Mouse (Mus musculus) neural tube, embryonic 13.5 days (tissue): ENCODE measurements around the gene Nek8. TPM values are rescaled to one million over a fixed set of nuclear protein-coding genes. Genes with fewer than 3 reads are reported as not detected.
"Not testable (repeated sequence)": the region's sequence is repeated elsewhere in the genome, so short reads cannot be mapped to it uniquely, and the experiment has no call there.

Experiments
- ATAC-seq: fragments of 200-750 bp; cut with Nextera tagmentation; 2 replicates; pipeline ENCODE4 v1.8.0; 2017; ENCODE audit warnings: low read depth, mild to moderate bottlenecking, moderate TSS enrichment, moderate library complexity
- H3K27ac ChIP-seq: fragments of 300-500 bp; sonication (generic); replicated peaks from 2 replicates; pipeline ENCODE4 v1.5.1; 2015; ENCODE audit warnings: moderate library complexity, mild to moderate bottlenecking, inconsistent platforms
- H3K27me3 ChIP-seq: fragments of 300-500 bp; sonication (generic); 2 replicates; pipeline ENCODE4 v1.6.1; 2015; ENCODE audit warnings: mild to moderate bottlenecking, inconsistent platforms
- H3K36me3 ChIP-seq: fragments of 300-500 bp; sonication (generic); 2 replicates; pipeline ENCODE4 v1.6.1; 2015; ENCODE audit warnings: mild to moderate bottlenecking, inconsistent platforms
- H3K4me1 ChIP-seq: fragments of 300-500 bp; sonication (generic); replicated peaks from 2 replicates; pipeline ENCODE4 v1.6.1; 2015; ENCODE audit warnings: inconsistent platforms
- H3K4me2 ChIP-seq: fragments of 300-500 bp; sonication (generic); 2 replicates; pipeline ENCODE4 v1.6.1; 2015; ENCODE audit warnings: inconsistent platforms, mild to moderate bottlenecking, moderate library complexity
- H3K4me3 ChIP-seq: fragments of 300-500 bp; sonication (generic); 2 replicates; pipeline ENCODE4 v1.5.1; 2015; ENCODE audit warnings: mild to moderate bottlenecking, inconsistent platforms
- H3K9ac ChIP-seq: fragments of 300-500 bp; sonication (generic); 2 replicates; pipeline ENCODE4 v1.6.1; 2015; ENCODE audit warnings: moderate library complexity, mild to moderate bottlenecking, inconsistent platforms
- H3K9me3 ChIP-seq: fragments of 300-500 bp; sonication (generic); 2 replicates; pipeline ENCODE4 v1.6.1; 2016; ENCODE audit warnings: inconsistent platforms
- WGBS: fragments of 180-500 bp; shearing (Covaris S2); methylation state at CpG from one replicate; pipeline ENCODE4 v1.1.7; 2015; 5-methylcytosine and 5-hydroxymethylcytosine counted together
- polyA plus RNA-seq: library from polyadenylated mRNA; unstranded; fragments of >200 nt; fragmentation: Nextera tagmentation; extraction: Ambion mirVana; gene quantifications from 2 replicates; pipeline ENCODE4 v1.2.1, GENCODE M21; 2015

Gene Nek8
- polyA plus RNA-seq, 1 experiment from 2014 or later: 8.3 TPM

GRCm38 (mm10) chr11:78195101-78195863 is 18.8 kb upstream of the Nek8 start:
- no peak for ATAC-seq
- Histone ChIP-seq H3K27ac (no peak overlapping the region), H3K36me3 (peaks cover 34% of the 10 kb centered on the region), H3K4me2 (peak overlapping the region; percentile 50), H3K4me1 (peaks cover 11% of the 10 kb centered on the region), H3K4me3 (peak overlapping the region; percentile 36), H3K9me3 (no peaks in the 10 kb centered on the region), H3K9ac (peak overlapping the region; percentile 54; the same call in 1 of the 2 replicates), H3K27me3 (no peaks in the 10 kb centered on the region)
- WGBS: 63% methylated on average over 23 of the region's 23 CpGs

DNA sequence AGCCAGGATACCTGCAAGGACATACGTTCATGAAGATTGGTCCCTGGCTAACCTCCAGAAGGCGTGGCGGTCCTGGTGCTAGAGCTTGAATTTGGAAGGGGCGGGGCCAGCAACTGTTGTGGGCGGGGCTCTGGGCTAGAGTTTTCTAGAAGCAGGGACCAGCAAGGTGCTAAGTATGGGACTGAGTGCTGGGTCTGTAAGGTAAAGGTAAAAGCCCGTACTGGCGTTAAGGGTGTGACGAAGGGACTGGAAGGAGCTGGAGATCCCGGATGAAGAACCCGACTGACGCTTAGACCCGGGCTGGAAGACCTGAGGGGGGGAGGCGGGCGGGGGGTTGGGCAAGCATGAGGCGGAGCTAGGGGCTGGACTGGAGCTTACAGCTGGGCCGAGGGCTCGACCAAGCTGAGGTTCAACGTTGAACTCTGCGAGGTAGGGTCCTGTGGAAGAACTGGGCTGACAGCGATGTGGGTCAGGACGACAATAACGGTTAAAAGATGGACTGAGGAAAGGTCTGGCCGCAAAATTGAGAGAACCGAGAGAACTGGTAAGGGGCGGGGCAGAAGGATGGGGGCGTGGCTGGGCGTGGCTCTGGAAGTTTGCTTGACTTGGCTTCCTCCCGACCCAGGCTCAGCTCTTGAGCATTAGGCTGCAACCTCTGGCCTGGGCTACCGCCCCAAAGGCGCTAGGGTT is 18.1 kb upstream of the Nek8 start:
- peaks cover 19% of the 10 kb centered on the region for H3K4me1 ChIP-seq
- no peaks in the 10 kb centered on the region for H3K27me3 ChIP-seq
- H3K27ac ChIP-seq: no peak overlapping the region
- peak overlapping the region; percentile 50 for H3K4me2 ChIP-seq
- H3K4me3 ChIP-seq: peak overlapping the region; percentile 36
- 7% methylated on average over 30 of the region's 30 CpGs for WGBS
- peaks cover 36% of the 10 kb centered on the region for H3K36me3 ChIP-seq
- H3K9me3 ChIP-seq: no peaks in the 10 kb centered on the region
- 0 out of 2 replicates have a peak, but pooled peaks have one; percentile 7 for ATAC-seq
- peak overlapping the region; percentile 54 for H3K9ac ChIP-seq

- no peaks in the 10 kb centered on the region for H3K9me3 ChIP-seq
- no peak for ATAC-seq
- H3K36me3 ChIP-seq: peaks cover 36% of the 10 kb centered on the region
- no peak within 1 kb of the TSS for H3K27ac ChIP-seq
- peak within 1 kb of the TSS; percentile 50; the same call in 1 of the 2 replicates for H3K4me2 ChIP-seq
- peak within 1 kb of the TSS; percentile 36; the same call in 1 of the 2 replicates for H3K4me3 ChIP-seq
- H3K27me3 ChIP-seq: no peaks in the 10 kb centered on the region
- H3K9ac ChIP-seq: no peak within 1 kb of the TSS
- peaks cover 25% of the 10 kb centered on the region for H3K4me1 ChIP-seq
- 85% methylated on average over 1 of the region's 1 CpGs for WGBS
Measured at GRCm38 (mm10) chr11:78193113-78193512, 16.6 kb upstream of the Nek8 start, which contains the start of gene Proca1. Gene Proca1, plus strand, starts transcription at chr11:78193392.

DNA sequence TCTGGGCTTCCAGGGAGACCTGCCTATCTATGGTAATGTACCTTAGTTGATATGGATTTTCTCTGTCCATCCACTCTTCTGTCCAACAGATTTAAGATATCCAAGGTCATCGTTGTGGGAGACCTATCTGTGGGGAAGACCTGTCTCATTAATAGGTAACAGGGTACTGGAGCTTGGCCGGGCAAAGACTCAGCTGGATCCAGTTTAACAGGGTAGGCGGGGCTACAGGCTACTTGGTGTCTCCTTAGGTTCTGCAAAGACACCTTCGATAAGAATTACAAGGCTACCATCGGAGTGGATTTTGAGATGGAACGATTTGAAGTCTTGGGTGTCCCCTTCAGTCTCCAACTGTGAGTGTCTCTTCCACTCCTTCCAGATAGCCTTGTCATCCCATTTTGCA is 13.6 kb upstream of the Nek8 start:
- H3K9ac ChIP-seq: peak overlapping the region; percentile 97
- peak overlapping the region; percentile 68 for H3K4me2 ChIP-seq
- H3K36me3 ChIP-seq: peaks cover 36% of the 10 kb centered on the region
- H3K9me3 ChIP-seq: no peaks in the 10 kb centered on the region
- peak overlapping the region; percentile 95 for H3K27ac ChIP-seq
- WGBS: 62% methylated on average over 6 of the region's 6 CpGs
- peaks cover 33% of the 10 kb centered on the region for H3K4me1 ChIP-seq
- no peak for ATAC-seq
- peak overlapping the region; percentile 74 for H3K4me3 ChIP-seq
- no peaks in the 10 kb centered on the region for H3K27me3 ChIP-seq

GRCm38 (mm10) chr11:78189234-78190040 is 13.0 kb upstream of the Nek8 start:
- peak; percentile 90 for ATAC-seq
- H3K36me3 ChIP-seq: peaks cover 36% of the 10 kb centered on the region
- WGBS: under 1% methylated on average over 42 of the region's 42 CpGs

DNA sequence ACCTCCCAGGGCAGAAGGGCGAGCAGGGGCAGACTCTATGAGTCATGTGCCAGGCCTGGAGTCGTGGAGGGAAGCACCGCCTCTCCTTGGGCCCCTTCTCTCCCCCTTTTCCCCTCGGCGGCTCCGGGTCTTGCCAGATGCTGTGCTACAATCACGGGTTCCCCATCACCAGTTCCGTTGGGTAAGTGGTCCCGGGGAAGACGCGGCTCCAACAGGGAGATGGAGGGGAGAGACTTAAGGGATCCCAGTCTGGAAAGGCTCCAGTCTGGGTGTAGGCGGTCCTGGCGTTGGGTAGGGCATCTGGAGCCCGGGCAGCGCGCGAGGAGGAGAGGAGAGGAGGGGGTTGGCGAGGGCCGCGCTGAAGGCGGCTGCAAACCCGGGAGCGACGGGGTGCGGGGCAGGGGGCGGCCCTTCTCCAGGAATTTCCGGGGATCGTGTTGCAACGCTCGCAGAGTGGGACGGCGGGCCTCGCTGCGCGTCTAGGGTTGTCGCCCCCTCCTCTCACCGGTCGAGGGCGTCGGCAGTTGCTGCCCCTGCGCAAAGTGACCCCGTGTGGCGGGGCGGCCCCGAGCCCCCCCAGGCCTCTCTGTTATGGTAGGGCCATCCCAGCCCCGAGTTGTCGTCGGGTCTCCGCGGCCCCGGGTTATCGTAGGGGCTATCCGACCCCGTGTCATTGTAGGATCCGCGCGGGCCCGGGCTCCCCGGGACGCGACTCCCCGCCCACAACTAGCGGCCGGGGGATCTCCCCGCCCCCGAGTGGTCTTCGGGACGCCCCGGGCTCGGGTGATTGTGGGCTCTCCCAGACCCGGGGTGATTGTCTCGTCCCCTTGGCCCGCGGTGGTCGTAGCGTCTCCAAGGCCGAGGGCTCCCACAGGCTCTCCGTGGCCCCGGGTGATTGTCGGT is 12.1 kb upstream of the Nek8 start, which contains the start of gene Rab34:
Rab34 (plus strand) TSS at position 100 of the 903 bp plus-strand sequence.
- Histone ChIP-seq H3K9me3 (no peaks in the 10 kb centered on the region), H3K27ac (peak within 1 kb of the TSS; percentile 95), H3K27me3 (no peaks in the 10 kb centered on the region), H3K9ac (peak within 1 kb of the TSS; percentile 97), H3K4me2 (peak within 1 kb of the TSS; percentile 68), H3K4me3 (peak within 1 kb of the TSS; percentile 74), H3K36me3 (peaks cover 31% of the 10 kb centered on the region), H3K4me1 (peaks cover 31% of the 10 kb centered on the region)
- ATAC-seq: peak; percentile 76
- under 1% methylated on average over 78 of the region's 80 CpGs for WGBS

More at GRCm38 (mm10) chr11:78189234-78190040, 13.0 kb upstream of the Nek8 start:
- Histone ChIP-seq H3K27ac (peak overlapping the region; percentile 95), H3K4me1 (peaks cover 27% of the 10 kb centered on the region), H3K9me3 (no peaks in the 10 kb centered on the region), H3K9ac (peak overlapping the region; percentile 97), H3K4me2 (peak overlapping the region; percentile 68), H3K4me3 (peak overlapping the region; percentile 74), H3K27me3 (no peaks in the 10 kb centered on the region)

- not testable (repeated sequence) for H3K4me3 ChIP-seq, H3K9me3 ChIP-seq, ATAC-seq, H3K27me3 ChIP-seq, H3K27ac ChIP-seq, H3K9ac ChIP-seq, H3K4me2 ChIP-seq
- Histone ChIP-seq H3K36me3 (peaks cover 23% of the 10 kb centered on the region), H3K4me1 (peaks cover 52% of the 10 kb centered on the region)
- WGBS: 93% methylated on average over 6 of the region's 6 CpGs
Measured at GRCm38 (mm10) chr11:78184702-78185101, 8.2 kb upstream of the Nek8 start.

DNA sequence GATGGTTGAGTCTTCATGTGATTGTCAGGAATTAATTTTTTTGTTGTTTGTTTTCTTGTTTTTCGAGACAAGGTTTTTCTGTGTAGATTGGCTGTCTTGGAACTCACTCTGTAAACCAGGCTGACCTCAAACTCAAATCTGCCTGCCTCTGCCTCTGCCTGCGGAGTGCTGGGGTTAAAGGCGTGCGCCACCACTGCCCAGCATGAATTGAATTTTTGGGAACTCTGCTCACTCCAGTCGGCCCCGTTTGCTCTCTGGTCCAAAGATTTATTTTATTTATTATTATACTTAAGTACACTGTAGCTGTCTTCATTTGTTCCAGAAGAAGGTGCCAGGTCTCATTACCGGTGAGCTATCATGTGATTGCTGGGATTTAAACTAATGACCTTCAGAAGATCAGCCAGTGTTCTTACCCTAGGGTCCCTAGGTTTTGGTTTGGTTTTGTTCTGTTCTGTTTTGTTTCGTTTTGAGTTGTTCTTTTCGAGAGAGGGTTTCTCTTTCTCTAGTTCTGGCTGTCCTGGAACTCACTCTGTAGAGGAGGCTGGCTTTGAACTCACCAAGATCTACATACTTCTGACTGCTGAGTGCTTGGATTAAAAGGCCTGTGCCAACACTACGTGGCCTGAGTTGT is 7.5 kb upstream of the Nek8 start:
- Histone ChIP-seq H3K27ac (0 out of 2 replicates have a peak overlapping the region, but pooled peaks have one; percentile 10), H3K4me1 (peaks cover 53% of the 10 kb centered on the region)

GRCm38 (mm10) chr11:78182961-78183844 is 6.7 kb upstream of the Nek8 start, which contains the start of gene Rpl23a:
Gene Rpl23a, minus strand, starts transcription at chr11:78183584.
- H3K27ac ChIP-seq: peak within 1 kb of the TSS; percentile 95
- H3K9me3 ChIP-seq: no peaks in the 10 kb centered on the region
- H3K4me3 ChIP-seq: peak within 1 kb of the TSS; percentile 75
- peak; percentile 93 for ATAC-seq
- H3K4me2 ChIP-seq: peak within 1 kb of the TSS; percentile 69
- peaks cover 60% of the 10 kb centered on the region for H3K4me1 ChIP-seq
- under 1% methylated on average over 38 of the region's 38 CpGs for WGBS
- H3K36me3 ChIP-seq: peaks cover 28% of the 10 kb centered on the region
- H3K27me3 ChIP-seq: no peaks in the 10 kb centered on the region
- H3K9ac ChIP-seq: peak within 1 kb of the TSS; percentile 90

More for the DNA sequence above, 7.5 kb upstream of the Nek8 start:
- peaks cover 28% of the 10 kb centered on the region for H3K36me3 ChIP-seq
- H3K9me3 ChIP-seq: no peaks in the 10 kb centered on the region
- peak overlapping the region; percentile 52 for H3K9ac ChIP-seq
- no peaks in the 10 kb centered on the region for H3K27me3 ChIP-seq
- peak overlapping the region; percentile 75 for H3K4me3 ChIP-seq
- WGBS: 48% methylated on average over 10 of the region's 10 CpGs
- no peak for ATAC-seq
- peak overlapping the region; percentile 69 for H3K4me2 ChIP-seq

GRCm38 (mm10) chr11:78182450-78182849 is 6.0 kb upstream of the Nek8 start:
- peak overlapping the region; percentile 69 for H3K4me2 ChIP-seq
- WGBS: 8% methylated on average over 7 of the region's 7 CpGs
- H3K9ac ChIP-seq: peak overlapping the region; percentile 90
- H3K36me3 ChIP-seq: peaks cover 28% of the 10 kb centered on the region
- peak overlapping the region; percentile 75 for H3K4me3 ChIP-seq
- ATAC-seq: no peak
- H3K27ac ChIP-seq: peak overlapping the region; percentile 95; the same call in 1 of the 2 replicates
- peaks cover 59% of the 10 kb centered on the region for H3K4me1 ChIP-seq
- H3K9me3 ChIP-seq: no peaks in the 10 kb centered on the region
- H3K27me3 ChIP-seq: no peaks in the 10 kb centered on the region
